Mouse (Mus musculus) G1E (cell line): ENCODE data around the gene Fh1.

Experiments used
- CTCF ChIP-seq: IDR thresholded peaks from 2 replicates; pipeline ENCODE4 v1.5.1; 2012; ENCODE audit warnings: low read depth, low read length, inconsistent platforms, mixed read lengths
- GATA1 ChIP-seq: IDR thresholded peaks from 2 replicates; pipeline ENCODE4 v1.6.1; 2012; ENCODE audit warnings: borderline replicate concordance, low read length, inconsistent platforms, mixed read lengths
- GATA2 ChIP-seq: IDR thresholded peaks from 2 replicates; pipeline ENCODE4 v1.6.1; 2012; ENCODE audit warnings: low read depth, low read length, inconsistent platforms, borderline replicate concordance
- POLR2AphosphoS5 ChIP-seq: IDR thresholded peaks from 2 replicates; pipeline ENCODE4 v1.6.1; 2012; ENCODE audit warnings: low read depth, low read length, inconsistent platforms; ENCODE audit not compliant: insufficient replicate concordance
- TAL1 ChIP-seq: conservative IDR thresholded peaks from 2 replicates; pipeline ENCODE4 v1.6.1; 2012; ENCODE audit warnings: low read depth, low read length, inconsistent platforms, mixed read lengths

DNA sequence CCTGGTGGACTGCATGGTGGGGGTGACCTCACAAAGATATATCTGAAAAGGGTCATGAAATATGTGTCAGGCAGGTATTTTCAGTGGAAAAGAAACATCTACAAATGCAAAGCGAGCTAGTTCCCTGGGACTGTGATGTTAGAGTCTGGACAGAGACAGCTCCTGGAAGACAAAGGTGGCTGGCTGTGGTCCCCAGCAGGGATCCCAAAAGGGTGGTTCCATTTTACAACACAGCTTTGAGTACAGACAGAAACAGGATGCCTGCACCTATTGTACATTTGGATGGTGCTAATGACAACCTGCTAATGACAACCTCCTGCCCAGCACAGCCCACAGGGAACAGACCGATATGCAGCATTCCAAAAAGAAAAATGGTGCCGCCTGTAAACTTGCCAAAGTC is 44.0 kb upstream of the Fh1 start:
- TF ChIP-seq TAL1 (no peak), CTCF (no peak), GATA1 (no peak), POLR2AphosphoS5 (no peak), GATA2 (no peak)
